Mouse (Mus musculus): ENCODE measurements around the gene Gm4353.

GRCm38 (mm10) chr7:116099952-116100528 lies 15.6 kb upstream of the Gm4353 start:
- TF ChIP-seq CTCF (conservative IDR thresholded peaks at IDR 0.05; ENCODE audit: low read length) (no peak), NANOG (IDR thresholded peaks at IDR 0.05; ENCODE audit: borderline replicate concordance, low read length) (no peak), POU5F1 (IDR thresholded peaks at IDR 0.05; ENCODE audit: borderline replicate concordance, low read length) (no peak)
